Mouse (Mus musculus) olfactory bulb, adult 2 months (tissue): ENCODE measurements at regions not wholly inside any gene's neighbourhood (a gene's known extent, or its start where the extent isn't known, plus 50 kb on each side); places are given as distances from the start of the nearest gene placed in this dataset.

Experiments used
- H3K27ac ChIP-seq: fragments of 200-500 bp; 2 replicates; pipeline ENCODE4 v1.5.1; 2012; ENCODE audit warnings: low read depth, low read length; ENCODE audit not compliant: insufficient read depth
- H3K4me1 ChIP-seq: fragments of 200-500 bp; 2 replicates; pipeline ENCODE4 v1.6.1; 2012; ENCODE audit warnings: low read length; ENCODE audit not compliant: control insufficient read depth, insufficient read depth
- H3K4me3 ChIP-seq: fragments of 200-500 bp; 2 replicates; pipeline ENCODE4 v1.5.1; 2012; ENCODE audit warnings: mild to moderate bottlenecking, low read depth, low read length, moderate library complexity; ENCODE audit not compliant: insufficient read depth
- CTCF ChIP-seq: fragments of 200-500 bp; IDR thresholded peaks from 2 replicates; pipeline ENCODE4 v1.5.1; 2012; ENCODE audit warnings: low read depth, mild to moderate bottlenecking, low read length, moderate library complexity; ENCODE audit not compliant: insufficient read depth
- POLR2A ChIP-seq: fragments of 200-500 bp; IDR thresholded peaks from 2 replicates; pipeline ENCODE4 v1.6.1; 2012; ENCODE audit warnings: mild to moderate bottlenecking, low read depth, low read length, moderate library complexity; ENCODE audit not compliant: insufficient read depth
- WGBS: fragments of 180-500 bp; shearing (Covaris S2); methylation state at CpG from one replicate; pipeline ENCODE4 v1.1.7; 2018; 5-methylcytosine and 5-hydroxymethylcytosine counted together

DNA sequence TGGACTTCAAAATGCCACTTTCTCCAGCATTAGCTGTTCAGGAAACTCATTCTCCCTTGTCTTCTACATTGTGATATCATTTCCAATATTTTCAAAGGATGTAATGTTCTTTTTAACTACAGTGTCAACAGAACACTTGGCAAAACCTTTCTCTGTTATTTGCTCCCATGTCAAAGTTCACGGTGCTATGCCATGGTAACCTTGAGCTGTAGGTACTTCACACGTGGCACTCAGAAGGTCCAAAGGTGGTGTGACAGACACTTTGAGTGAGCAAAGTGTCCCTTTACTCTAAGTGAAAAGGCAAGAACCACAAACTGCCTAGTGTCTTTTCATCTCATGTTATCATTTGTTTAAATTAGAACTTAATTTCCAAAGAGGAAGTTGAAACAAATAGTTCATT, 53.3 kb upstream of the Tram2 start:
- WGBS = 86% methylated on average over 2 of the region's 2 CpGs
- Histone ChIP-seq H3K4me1 (no peaks in the 10 kb centered on the region), H3K4me3 (no peak overlapping the region), H3K27ac (no peak overlapping the region)
- TF ChIP-seq POLR2A (no peak), CTCF (no peak)

DNA sequence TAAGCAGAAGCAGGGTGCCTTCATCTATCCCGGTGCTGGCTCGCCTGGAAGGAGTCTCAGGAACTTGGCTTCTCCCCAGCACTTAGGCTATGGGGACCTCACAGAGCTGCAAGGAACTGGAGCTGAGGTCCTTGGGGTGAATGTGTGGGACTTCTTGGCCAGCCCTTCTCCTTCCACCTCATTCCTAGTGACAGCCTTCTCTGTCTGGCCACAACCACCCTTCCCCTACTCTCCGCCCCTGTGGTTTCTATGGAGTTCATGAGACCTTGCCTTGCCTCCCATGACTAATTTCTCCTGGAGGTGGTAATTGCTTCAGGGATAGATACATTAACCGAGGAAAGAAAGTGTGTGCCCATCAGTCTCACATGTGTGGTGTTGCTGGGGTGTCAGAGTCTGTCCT, 67.9 kb upstream of the Tram2 start:
- Histone ChIP-seq H3K27ac (no peak overlapping the region), H3K4me3 (no peak overlapping the region), H3K4me1 (no peaks in the 10 kb centered on the region)
- 68% methylated on average over 4 of the region's 4 CpGs for WGBS
- TF ChIP-seq CTCF (no peak), POLR2A (no peak)

DNA sequence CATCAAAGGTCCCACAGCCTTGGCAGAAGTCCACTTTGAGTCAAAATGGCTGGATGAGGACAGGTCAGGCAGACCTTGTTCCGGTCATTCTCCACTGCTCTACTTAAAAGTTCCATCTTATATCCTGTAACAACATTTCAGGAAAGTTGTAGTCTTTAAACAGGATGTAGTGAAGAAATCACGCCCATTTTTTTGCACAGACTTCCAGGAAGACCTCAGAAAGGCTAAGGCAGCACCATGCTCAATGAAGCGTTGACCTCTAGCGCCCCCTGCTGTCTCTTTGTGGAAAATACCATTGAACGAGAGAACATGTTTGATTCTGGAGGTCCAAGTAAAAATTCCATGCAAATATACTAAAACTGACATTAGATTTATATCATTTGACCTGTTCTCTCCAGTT, 56.6 kb upstream of the Tmem14a start:
- no peaks in the 10 kb centered on the region for H3K4me1 ChIP-seq
- no peak overlapping the region for H3K27ac ChIP-seq
- WGBS = 16% methylated on average over 5 of the region's 5 CpGs
- no peak overlapping the region for H3K4me3 ChIP-seq
- TF ChIP-seq CTCF = no peak
- TF ChIP-seq POLR2A = no peak

DNA sequence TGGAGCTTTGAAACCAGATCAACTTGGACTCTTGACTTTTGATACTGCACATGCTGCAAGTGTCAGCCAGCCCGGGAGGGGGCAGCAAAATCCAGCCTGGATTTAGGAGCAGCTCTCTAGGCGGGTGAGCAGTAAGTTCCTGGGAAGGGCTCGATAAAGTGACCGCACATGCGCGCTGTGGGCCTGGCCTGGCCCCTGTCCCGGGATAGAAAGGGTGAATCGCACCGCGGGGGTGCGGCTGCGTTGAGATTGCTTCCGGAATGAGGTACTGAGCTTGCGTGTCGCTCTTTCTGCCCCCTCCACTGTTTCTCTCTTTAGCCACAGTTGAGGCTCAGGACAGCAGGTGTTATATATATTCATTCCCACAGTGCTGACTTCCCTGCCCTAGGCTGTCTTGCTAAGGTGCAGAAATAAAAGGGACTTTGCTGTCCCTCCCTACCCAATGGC, 52.1 kb upstream of the Tmem14a start:
- peaks cover 2% of the 10 kb centered on the region; the same call in 1 of the 2 replicates for H3K4me1 ChIP-seq
- TF ChIP-seq POLR2A (no peak), CTCF (peak; percentile 86)
- peak overlapping the region; percentile 50 for H3K4me3 ChIP-seq
- WGBS = 1% methylated on average over 15 of the region's 15 CpGs
- no peak overlapping the region for H3K27ac ChIP-seq

GRCm38 (mm10) chr1:21166762-21167161, 51.6 kb upstream of the Tmem14a start:
- TF ChIP-seq CTCF (no peak), POLR2A (no peak)
- Histone ChIP-seq H3K27ac (no peak overlapping the region), H3K4me3 (peak overlapping the region; percentile 50), H3K4me1 (peaks cover 2% of the 10 kb centered on the region; the same call in 1 of the 2 replicates)
- WGBS = 51% methylated on average over 4 of the region's 4 CpGs
